Mouse (Mus musculus) gastrocnemius, adult 2 months (tissue): ENCODE results near the gene Gclm. TPM values are rescaled to one million over a fixed set of nuclear protein-coding genes. Genes with fewer than 3 reads are reported as not detected.
A peak's percentile ranks its signal among the peaks of the same experiment; 100 is the strongest.
"Not testable (repeated sequence)": the region's sequence is repeated elsewhere in the genome, so short reads cannot be mapped to it uniquely, and the experiment has no call there.

ENCODE experiments used
- DNase-seq: peaks from one replicate; pipeline ENCODE4 v3.0.0; 2022
- H3K27ac ChIP-seq: fragments of 200-600 bp; 2 replicates; pipeline ENCODE4 v1.8.1; 2022; ENCODE audit warnings: mild to moderate bottlenecking
- H3K4me3 ChIP-seq: fragments of 200-600 bp; 2 replicates; pipeline ENCODE4 v1.8.1; 2022; ENCODE audit warnings: mild to moderate bottlenecking, moderate library complexity
- CTCF ChIP-seq: fragments of 200-600 bp; IDR thresholded peaks from 2 replicates; pipeline ENCODE4 v1.8.1; 2022; ENCODE audit warnings: antibody characterized with exemption, mild to moderate bottlenecking, moderate library complexity
- intact Hi-C: fragments of 180-260 bp; cut with DNase I; formaldehyde crosslinking; loops from one replicate; pipeline ENCODE4 v1.15.1; 2025
- total RNA-seq, 2 experiments: library from RNA; stranded (reverse); gene quantifications; 2 replicates each; pipeline ENCODE4 v1.2.3; 2021

The Gclm gene
- total RNA-seq, 2 experiments from 2014 or later = 34.3 to 48.7 TPM

DNA sequence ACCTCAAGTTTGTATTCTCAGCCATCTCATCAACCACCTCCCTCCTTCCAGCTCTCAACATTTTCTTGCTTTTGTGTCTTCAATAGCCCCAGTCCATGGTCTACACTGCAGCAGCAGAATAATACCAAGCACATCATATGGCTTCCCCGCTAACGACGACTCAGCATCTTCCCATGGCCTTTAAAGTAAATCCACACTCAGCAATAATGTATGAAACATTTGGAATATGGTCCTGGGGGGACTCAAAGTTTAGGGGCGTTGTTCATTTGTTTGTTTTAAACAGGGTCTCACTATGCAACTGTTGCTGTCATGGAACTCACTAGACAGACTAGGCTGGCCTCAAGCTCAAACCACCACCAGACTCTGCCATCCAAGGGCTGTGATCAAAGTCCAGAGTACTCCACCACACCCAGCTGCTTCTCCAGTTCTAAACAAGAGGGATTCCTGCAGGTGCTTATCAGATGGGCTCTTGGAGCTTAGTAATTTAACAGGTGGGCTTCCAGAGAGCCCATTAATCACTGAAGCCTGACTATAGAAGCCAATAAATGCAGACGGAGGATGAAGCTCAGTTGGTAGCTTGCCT, 43.3 kb downstream of the Gclm start:
- intact Hi-C loops = no loop called here
- no peak for DNase-seq

DNA sequence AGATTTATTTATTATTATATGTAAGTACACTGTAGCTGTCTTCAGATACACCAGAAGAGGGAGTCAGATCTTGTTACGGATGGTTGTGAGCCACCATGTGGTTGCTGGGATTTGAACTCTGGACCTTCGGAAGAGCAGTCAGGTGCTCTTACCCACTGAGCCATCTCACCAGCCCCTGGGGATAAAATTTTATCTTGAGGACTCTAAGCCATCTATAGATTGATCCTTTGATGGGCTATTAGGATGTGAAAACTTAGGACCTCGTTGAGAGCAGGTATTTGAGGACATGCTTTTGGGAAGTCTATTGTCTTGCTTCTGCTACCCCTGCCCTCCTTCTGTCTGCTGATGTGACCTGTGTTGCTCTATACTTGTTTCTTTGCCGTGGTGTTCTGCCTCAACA, 44.0 kb downstream of the Gclm start:
- intact Hi-C loops = not testable (repeated sequence)

More for the DNA sequence above, 43.3 kb downstream of the Gclm start:
- no peak overlapping the region for H3K27ac ChIP-seq
- TF ChIP-seq CTCF = no peak
- H3K4me3 ChIP-seq = no peak overlapping the region

DNA sequence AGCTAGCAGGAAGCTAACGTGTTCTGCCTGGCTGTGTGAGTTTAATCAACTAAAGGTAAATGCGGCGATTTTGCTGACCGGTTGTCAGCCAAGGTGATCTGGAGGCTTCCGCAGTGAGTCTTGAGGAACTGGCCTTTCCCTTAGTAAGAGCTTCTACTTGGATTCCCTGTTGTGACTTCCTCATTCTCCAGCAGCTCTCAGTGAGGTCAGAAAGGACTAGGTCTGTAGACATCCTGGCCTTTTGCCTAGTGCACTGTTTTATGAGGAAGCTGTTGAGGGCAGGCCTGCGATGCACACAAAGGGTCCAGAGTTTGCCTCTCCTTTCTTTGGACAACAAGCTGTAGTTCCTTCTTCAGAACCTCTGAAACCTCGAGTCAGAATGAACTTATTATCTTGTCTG, 45.3 kb downstream of the Gclm start:
- no peak for TF ChIP-seq CTCF
- DNase-seq = no peak
- no peak overlapping the region for H3K4me3 ChIP-seq
- peak overlapping the region; percentile 97 for H3K27ac ChIP-seq
- intact Hi-C loops = loop anchor here (5.0 kb wide), 1 partner anchor 43 kb away; the partner anchor contains the start of gene Gclm

More for the DNA sequence above, 44.0 kb downstream of the Gclm start:
- not testable (repeated sequence) for H3K4me3 ChIP-seq, DNase-seq, H3K27ac ChIP-seq

DNA sequence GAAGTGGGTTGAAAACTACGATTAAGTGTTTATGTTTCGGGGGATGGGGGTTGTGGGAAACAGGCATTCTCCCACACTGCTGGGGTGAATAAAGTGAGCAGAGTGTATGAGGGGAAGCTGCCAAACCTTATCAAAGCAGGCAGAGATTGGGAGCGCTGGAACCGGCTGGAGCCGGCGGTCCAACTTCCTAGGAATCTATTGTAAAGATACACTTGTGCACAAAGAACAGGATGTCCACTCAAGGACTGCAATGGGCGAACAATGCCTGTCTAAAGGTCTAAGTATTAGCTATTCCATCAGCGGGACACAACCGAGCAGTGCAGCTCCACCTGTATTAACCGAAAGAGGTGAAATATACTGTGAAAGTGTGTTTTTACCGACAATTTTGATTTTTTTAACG, 46.5 kb downstream of the Gclm start:
- TF ChIP-seq CTCF = no peak
- Histone ChIP-seq H3K4me3 (peak overlapping the region; percentile 87), H3K27ac (peak overlapping the region; percentile 97)
- intact Hi-C loops = loop anchor here (2.0 to 5.0 kb wide), 2 partner anchors 15 to 45 kb away; partner anchors contain the start of gene Gclm
- no peak for DNase-seq

DNA sequence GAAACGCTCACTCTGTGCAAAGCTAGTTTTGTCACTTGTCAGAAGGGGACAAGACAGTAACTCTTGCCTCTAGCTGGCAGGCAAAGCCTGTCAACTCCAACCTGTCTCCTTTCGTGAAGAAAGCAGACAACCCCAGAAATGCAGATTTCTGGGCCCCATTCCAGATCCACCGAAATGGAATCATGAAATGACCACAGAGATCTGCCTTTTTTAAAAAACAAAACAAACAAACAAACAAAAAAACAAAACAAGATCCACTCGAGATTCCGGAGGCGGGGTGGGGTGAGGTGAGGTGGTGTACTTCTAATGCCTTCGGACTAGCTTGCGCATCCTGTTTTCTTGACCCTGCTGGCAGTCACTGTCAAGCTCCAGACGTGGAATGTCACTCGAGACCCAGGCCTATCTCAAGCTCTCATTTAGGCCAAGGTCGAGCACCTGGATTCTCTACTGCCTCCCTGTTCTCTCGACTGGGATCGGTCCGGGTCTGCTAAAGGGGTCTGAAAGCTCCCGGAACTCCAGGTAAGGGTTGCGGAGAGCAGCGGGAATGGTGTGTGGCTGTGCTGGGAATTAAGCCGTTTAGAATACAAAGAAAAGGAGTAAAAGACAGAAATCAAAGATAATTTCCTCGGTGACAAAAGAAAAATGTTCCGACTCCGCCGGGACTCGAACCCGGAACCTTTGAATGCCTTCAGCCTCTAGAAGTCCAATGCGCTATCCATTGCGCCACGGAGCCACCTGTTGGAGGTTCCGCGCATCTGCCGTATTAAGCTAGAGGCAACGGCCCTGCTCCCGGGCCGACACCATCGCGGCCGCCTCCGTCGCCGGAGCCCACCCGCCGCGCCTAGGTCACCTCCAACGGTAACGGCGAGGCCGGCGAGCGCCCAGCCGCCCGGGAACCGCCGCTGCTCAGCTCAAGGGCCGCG, 47.2 kb downstream of the Gclm start:
- TF ChIP-seq CTCF = no peak
- intact Hi-C loops = loop anchor here (2.0 to 5.0 kb wide), 2 partner anchors 16 to 45 kb away; partner anchors contain the start of gene Gclm
- peak; percentile 93 for DNase-seq
- Histone ChIP-seq H3K4me3 (peak overlapping the region; percentile 87), H3K27ac (peak overlapping the region; percentile 97)

DNA sequence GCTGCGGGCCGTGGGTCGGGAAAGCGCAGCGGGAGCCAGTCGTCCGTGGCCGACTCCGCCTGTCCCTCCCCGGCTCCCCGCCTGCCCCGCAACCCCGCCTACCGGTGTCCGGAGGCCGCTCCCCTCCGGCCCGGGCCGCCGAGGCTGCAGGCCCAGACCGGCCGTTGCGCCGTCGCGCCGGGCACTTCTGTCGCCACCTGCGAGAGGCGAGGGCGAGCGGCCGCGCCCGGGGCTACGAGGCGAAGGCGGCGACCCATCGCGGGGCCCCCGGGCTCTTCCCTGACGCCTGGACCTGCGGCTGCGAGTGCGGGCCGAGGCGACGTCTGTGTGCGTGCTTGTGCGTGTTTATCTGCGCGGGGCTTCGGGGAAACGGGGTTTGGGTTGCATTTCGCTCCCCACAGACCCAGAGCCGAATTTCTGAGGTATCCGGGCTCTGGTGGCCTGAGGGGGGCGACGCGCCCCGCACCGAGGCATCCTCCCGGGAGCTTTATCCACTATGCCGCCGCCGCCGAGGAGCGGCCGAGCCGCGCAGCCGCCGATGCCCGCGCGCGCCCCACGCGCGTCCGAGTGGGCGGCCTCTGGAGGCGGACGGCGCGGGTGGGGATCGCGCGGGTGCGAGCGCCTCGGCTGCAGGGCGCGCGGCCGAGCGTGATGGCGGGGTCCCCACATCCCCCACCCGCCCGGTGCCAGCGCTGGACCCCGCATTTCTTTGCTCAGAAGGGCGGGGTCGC, 48.0 kb downstream of the Gclm start:
- intact Hi-C loops = loop anchor here (2.0 to 5.0 kb wide), 2 partner anchors 17 to 46 kb away; partner anchors contain the start of gene Gclm
- TF ChIP-seq CTCF = peak; percentile 16; the same call in 1 of the 2 replicates
- Histone ChIP-seq H3K4me3 (peak overlapping the region; percentile 87), H3K27ac (peak overlapping the region; percentile 97)
- DNase-seq = peak; percentile 95

DNA sequence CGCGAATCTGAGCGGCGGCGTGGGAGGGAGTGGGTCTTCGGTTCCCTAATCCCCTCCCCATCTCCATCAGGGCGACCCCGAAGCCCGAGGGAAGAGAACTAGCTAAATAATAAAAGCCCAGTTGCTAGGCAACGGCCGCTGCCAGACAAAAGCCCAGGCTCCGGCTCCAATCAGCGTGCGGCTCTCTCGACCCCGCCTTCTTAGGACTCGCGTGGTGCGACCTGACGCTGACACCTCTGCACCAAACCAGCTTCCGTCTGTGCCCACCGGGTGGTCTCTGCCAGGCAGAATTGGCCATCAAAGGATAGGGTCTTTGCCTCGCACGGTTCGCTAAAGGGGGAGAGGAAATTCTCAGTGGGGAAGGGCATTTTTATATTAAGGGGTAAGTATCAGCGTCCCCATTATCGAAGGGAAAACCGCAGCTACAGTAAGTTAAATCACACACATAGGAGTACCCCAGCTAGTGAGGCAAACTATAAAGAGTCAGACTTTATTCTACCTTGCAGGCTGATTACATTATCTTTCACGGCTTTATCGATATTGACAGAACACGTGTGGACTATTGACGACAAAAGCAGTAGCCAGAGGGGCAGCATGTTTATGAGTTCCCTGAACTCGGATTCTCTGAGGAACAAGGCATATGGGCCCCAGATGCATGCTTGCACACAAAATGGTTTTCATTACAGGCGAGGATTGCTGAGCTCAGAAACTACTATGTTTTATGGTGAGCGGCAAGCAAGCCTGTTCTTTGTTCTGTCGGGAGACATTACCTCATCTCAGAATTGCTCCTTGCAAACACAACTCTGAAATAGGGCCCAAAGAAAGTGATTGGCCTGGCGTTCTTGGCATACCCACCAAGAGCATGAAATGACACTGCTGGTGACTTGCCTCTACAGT, 48.8 kb downstream of the Gclm start, which contains the start of gene Bcar3:
Bcar3 (plus strand) TSS at position 183 of the 897 bp plus-strand sequence.
- intact Hi-C loops = loop anchor here (2.0 to 5.0 kb wide), 2 partner anchors 17 to 47 kb away; partner anchors contain the start of gene Gclm
- Histone ChIP-seq H3K4me3 (peak within 1 kb of the TSS; percentile 87), H3K27ac (peak within 1 kb of the TSS; percentile 97)
- DNase-seq = peak; percentile 94
- TF ChIP-seq CTCF = no peak

DNA sequence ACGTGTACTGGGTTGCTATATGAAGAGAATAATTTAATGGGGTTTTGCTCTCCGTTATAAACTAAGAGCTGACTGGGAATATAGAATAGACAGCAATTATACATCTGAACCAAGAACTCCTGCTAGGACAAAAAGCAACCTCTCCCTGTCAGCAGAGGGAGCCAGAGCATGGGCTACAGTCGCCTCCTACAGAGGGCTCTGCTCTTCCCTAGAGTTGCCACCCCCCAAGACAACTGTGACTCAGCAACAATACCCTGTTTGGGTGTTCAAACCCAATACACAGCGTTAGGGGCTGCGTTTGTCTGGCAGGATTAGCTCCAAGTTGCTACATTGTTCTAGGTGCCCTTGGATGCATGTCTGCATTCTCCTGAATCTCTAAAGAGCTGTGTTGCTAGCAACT, 50.2 kb downstream of the Gclm start:
- DNase-seq = peak; percentile 63
- no peak overlapping the region for H3K4me3 ChIP-seq
- peak overlapping the region; percentile 29 for H3K27ac ChIP-seq
- intact Hi-C loops = loop anchor here (5.0 kb wide), 2 partner anchors 172 to 342 kb away; no protein-coding TSS in a partner anchor
- TF ChIP-seq CTCF = peak; percentile 69

DNA sequence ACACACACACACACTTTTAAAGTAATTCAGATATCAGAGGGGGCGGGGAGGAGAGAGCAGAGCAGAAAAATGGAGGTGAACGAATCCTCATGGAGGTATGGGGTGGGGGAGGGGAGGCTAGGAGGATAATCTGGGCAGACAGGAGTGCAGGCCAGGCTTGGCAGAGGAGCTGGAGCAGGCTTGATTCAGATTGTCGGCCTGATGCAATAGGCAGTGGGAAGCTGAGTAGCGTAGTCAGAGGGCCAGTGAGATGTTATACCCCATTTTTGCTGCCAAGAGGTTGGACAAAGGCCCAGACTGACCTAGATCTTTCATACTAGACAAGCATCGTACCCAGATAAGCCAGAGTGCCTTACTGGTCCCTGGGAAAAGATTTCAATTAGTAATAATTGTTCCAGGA, 51.6 kb downstream of the Gclm start:
- Histone ChIP-seq H3K27ac (no peak overlapping the region), H3K4me3 (no peak overlapping the region)
- peak; percentile 71 for DNase-seq
- no peak for TF ChIP-seq CTCF
- intact Hi-C loops = loop anchor here (5.0 kb wide), 2 partner anchors 170 to 340 kb away; no protein-coding TSS in a partner anchor

DNA sequence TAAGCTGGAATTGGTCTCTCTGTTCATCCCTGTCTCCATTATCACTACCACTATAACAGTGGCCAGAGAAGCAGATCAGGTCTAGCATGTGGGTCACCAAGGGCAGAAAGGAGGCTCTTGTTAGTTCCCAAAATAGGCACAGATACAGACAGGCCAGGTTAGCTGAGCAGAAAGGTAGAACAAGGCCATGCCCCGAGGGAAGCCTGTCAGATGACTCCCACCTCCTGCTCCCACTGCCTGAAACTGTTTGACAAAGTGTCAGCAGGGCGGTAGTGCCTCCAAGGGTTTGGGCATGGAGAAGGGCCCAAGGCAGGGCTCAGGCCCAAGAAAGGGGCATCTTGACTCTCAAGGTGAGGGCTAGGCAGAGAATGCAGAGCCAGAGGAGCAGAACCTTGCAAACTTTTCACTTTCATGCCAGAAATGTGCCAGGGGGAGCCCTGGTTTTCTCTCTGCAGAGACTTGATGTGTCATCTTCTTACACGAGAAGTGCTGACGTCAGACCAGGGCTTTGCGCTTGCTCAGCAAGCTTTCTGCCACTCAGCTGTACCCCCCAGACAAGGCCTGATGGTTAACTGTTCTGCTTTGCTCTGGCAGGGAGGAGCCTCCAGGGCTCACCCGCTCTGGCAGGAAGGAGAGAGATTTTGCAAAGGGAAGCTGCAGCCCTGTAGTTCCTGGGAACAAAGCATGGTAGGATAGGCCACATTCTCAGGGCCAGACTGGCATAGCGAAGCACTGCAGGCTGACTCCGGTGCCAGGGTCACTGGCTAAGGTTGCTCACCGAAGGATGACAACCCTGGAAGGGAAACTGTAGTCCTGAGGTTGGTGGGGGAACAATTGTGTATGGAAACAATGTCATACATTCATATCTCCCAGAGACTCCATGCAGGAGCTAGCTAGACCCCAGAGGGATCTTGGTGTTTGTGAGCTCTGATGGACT, 55.9 kb downstream of the Gclm start:
- Histone ChIP-seq H3K4me3 (no peak overlapping the region), H3K27ac (no peak overlapping the region)
- TF ChIP-seq CTCF = no peak
- intact Hi-C loops = no loop called here
- peak; percentile 34 for DNase-seq
